Mouse (Mus musculus): Measurements from ENCODE around the gene Gm10663.

Gm10663 gene

DNA sequence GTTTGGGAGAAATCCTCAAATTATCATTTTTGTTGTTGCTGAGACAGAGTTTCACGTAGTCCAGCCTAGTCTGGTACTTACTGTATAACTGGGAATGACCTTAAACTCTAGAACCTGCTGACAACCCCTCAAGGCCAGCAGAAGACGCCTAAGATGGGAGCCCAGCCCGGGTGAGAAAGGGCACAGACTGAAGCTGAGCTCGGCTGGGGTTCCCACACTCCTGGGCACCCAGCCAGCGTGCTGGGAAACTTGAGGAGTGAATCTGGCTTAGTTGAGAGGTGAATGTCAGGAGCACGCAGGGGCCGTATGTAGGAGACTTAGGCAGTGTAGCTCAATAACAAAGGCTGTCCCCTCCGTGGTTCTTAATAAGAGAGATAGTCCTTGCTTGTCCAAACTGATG, 12.9 kb downstream of the Gm10663 start:
- peak; percentile 65 for DNase-seq (ENCODE audit: low spot score)

DNA sequence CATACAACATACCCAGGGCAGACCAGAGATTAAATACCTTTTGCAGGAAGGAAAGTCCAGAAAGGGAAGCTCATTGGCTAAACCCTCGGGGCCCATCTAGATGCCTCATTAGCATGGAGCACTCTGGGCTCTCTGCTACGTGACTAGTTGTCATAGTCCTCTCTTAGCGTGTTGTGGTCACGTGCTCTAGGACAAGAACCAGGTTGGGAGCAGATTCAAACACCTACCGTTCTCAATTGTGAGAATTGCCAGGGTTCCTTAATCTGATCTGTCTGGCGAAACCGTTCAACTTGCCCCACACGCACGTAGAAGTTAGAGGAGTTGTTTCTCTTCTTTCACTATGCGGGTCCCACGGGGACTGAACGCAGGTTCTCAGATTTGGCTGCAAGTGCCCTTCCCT, 13.3 kb downstream of the Gm10663 start:
- no peak for DNase-seq (ENCODE audit: low spot score)

DNA sequence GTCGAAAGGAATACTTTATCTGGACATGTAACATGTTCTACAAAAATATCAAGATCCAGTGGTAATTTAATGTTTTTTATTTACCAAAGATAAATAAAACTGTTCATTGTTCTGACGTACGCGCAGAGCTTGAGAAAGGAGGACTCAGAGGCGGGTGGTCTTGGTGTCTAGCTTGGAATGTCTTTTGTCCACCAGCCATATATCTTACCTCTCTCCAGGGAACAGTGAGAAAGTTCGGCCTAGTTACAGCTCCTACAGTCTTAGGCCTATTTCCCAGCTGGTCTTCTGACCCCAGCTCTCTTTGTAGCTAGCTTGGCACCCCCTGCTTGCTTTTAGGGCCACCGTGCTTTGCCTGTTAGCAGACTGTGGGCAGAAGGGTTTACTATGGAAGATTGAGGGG, 14.9 kb downstream of the Gm10663 start:
- DNase-seq (ENCODE audit: low spot score): no peak

DNA sequence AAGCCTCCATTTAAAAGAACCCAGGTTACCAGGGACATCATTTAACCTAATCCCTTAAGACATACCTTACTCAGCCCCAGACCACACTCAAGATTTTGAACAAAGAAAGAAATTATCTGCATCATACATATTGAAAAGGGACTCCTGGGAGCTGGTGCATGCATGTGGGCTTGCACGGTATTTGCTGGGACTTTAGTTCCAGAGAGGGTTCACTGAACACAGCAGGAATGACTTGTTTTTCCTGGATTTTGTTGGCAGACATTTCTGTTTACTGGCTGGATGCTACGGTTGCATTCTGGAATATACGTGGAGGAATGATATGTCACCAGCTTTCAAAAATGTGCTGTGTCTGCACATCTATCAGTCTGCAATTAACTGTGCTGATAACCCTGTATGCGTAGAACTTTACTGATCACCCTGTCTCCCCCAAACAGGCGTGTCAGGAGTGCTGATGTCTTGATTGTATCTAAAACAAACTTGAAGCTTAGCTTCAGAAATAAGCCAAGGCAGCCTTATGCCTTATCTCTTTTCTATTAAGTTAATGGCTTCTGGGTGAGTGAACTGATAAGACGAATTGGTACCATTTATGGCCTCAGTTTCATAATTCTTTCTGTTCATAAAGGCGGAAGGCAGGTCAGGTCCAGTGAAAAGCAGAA, 23.1 kb downstream of the Gm10663 start:
- no peak for DNase-seq (ENCODE audit: low spot score)

DNA sequence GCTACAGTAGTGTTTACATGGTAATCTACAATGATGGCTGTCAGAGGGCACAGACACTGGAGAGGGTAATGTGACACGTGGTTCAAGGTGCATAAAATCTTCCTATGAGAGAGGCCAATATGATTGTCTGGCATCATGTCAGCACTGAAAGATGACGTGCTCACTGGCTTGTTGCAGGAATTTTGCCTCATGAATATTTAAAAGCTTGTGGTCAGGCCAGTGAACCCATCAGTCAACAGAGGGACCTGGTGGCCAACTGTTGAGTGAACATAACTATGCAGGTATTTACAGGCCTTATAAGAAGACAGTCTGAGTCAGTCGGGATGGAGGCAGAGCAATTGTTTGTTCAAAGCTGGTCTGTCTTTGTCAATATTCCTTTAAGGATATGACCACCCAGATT, 24.9 kb downstream of the Gm10663 start:
- no peak for DNase-seq (ENCODE audit: low spot score)

DNA sequence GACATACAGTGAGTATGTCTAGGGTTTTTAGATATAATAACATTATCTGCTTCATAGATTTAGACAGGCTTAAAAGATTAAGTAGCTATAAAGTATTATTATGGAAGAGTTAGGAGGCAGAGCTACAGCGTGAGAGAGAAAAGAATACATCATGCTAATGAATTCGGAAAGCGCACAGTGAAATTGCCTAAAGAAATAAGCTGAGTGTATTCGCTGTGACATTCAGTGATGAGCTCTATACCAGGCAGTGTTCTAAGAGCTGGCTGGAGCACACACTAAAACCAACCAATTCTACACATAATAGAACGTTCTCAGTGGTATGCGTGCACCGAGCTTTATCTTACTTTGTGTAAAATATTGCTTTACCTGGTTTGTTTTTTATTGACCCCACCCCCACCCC, 28.8 kb downstream of the Gm10663 start:
- DNase-seq (ENCODE audit: low spot score): no peak

DNA sequence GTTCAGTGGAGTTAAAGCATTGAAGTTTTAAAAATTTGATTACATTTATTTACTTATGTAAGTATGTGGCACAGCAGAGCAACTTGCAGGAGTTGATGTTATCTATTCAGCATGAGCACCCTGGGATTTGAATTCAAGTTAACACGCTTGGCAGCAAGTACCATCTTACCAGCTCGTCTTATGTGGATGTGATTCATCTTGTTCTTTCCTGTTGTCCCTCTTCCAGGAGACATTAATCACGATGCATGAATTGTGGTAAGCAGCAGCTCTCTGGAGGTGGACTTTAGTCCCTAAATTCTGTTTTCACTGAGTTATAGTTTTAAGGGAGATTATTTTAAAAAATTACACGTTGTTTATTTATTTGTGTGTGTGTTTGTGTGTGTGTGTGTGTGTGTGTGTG, 29.2 kb downstream of the Gm10663 start:
- no peak for DNase-seq (ENCODE audit: low spot score)

DNA sequence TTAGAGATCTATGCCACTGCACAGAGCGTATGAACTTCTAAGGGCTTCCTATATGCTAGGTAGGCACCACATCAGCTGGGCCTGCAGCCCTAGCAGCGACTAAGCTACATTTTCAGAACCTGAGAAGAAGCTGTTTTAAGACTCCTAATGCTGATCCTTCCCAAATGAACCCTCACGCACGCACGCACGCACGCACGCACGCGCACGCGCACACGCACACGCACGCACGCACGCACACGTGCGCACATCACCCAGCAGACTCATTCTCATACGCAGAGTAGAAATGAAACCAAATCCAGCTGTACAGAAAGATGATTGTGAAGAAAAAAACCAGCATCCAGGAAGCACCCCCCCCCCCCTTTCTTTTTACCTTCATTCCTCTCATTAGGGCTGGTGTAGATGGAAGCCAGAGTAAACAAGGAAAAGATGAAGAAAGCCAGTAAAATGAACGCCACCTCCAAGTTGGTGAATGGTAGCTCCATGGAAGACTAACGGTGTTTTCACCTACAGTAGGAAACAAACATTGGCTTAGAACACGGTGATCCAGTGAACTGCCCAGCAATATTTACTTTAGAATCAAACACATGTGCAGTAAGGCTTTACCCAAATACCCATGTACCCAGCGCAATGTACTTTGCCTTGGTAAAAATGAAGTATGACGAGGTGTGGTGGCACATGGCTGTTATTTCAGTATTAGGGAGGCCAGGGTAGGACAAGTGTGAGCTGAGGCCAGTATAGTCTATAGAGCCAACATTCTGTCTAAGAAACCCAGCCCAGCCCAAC, 33.3 kb downstream of the Gm10663 start:
- DNase-seq (ENCODE audit: low spot score): no peak

DNA sequence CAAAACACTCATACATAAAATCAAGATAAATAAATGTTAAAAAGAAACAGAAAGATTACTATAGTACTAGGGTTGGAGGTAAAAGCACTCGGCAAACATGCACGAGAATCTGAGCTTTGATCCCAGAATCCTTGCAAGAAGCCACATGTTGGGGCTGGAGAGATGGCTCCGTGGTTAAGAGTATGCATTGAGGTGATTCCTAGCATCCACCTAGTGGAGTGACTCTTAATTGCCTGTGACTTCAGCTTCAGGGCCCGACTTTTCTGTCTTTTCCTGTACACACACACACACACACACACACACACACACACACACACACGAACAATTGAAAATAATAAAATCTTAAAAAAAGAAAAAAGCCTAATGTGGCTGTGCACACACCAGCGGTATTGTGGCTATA, 34.1 kb downstream of the Gm10663 start:
- DNase-seq (ENCODE audit: low spot score): no peak

DNA sequence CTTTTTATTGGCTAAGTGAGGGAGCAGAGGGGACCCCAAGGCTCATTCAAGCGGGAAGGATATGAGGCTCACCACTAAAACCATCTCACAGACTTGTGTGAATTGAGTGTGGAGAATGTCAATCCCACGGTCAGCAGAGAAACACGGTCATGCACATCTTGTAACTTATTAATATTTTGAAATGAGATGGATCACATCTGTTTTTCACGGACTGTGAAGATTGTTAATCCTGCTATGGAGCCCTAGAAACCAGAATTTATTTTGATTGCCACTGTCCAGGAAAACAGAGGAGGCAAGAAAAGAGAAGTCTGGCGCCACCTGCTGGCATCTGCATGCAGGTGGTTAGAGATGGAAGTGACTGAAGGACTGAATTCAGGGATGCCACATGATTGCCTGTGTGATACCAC, 35.5 kb downstream of the Gm10663 start:
- DNase-seq (ENCODE audit: low spot score): peak; percentile 86

DNA sequence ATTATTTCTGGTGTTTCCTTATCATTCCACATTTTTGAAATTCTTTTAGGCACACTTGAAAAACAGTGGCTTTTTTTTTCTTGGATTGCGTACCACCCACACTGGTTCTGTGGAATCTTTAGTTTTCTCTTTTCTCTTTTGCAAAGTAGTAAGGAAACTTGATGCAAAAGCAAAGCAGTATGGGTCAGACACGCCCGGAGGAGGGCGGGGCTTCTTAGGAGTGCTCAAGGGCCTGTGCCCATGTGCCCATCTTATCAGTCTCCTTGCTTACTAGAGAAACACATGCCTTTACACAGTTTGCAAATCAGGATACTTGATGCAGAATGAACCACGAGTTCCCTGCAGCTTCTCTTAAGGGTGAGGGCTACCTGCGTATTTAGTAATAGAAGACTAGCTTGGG, 37.3 kb downstream of the Gm10663 start:
- no peak for DNase-seq (ENCODE audit: low spot score)

DNA sequence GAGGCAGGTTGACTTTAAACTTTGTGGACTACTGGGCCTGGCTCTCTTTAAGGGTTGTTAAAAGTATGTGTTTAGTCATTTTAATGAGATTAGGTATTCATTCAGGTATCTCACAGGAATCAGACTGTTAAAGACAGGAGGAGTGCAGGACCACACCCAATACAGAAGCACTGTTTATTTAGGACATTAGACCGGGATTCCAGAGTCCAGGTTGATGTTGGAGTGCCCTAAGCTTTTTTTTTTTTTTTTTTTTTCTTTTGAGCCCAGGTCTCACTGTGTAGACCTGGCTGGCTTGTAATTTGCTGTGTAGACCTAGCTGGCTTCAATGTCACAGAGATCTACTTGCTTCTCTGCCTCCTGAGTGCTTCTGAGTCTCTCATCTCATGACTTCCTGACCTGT, 51.2 kb downstream of the Gm10663 start:
- DNase-seq (ENCODE audit: low spot score): no peak

DNA sequence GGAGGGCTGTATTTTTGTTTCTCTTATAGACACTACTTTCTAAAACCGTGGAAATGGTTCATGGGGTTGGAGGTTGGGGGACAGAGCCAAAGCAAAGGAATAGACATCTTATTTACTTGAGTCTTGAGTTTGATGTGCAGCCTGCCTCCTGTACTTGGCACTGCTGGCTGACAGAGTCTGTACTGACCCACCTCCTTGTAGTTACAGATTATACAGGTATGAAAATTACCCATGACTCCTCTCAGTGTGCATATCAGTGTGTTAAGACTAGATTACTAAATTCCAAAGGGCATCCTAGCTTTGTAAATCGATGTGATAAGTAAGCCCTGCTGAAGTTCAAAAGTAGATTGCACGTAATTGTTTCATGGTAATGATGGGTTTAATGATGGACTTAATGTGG, 51.6 kb downstream of the Gm10663 start:
- no peak for DNase-seq (ENCODE audit: low spot score)

Measured in testis, postnatal 10 days (tissue).